Mouse (Mus musculus) forebrain, embryonic 10.5 days (tissue): ENCODE data around the gene Pld5. TPM values are rescaled to one million over a fixed set of nuclear protein-coding genes. Genes with fewer than 3 reads are reported as not detected.

Source experiments
- DNase-seq: peaks from one replicate; pipeline ENCODE4 v3.0.0-alpha.2; 2017; ENCODE audit warnings: low spot score; ENCODE audit errors: extremely low spot score
- H3K27ac ChIP-seq: fragments of 300-500 bp; sonication (generic); 2 replicates; pipeline ENCODE4 v1.5.1; 2016; ENCODE audit warnings: mild to moderate bottlenecking
- H3K27me3 ChIP-seq: fragments of 300-500 bp; sonication (generic); 2 replicates; pipeline ENCODE4 v1.6.1; 2016; ENCODE audit warnings: mild to moderate bottlenecking; ENCODE audit not compliant: poor library complexity, severe bottlenecking
- H3K36me3 ChIP-seq: fragments of 300-500 bp; sonication (generic); replicated peaks from 2 replicates; pipeline ENCODE4 v1.6.1; 2016; ENCODE audit warnings: mild to moderate bottlenecking, moderate library complexity
- H3K4me1 ChIP-seq: fragments of 300-500 bp; sonication (generic); 2 replicates; pipeline ENCODE4 v1.6.1; 2016
- H3K4me3 ChIP-seq: fragments of 300-500 bp; sonication (generic); 2 replicates; pipeline ENCODE4 v1.5.1; 2016; ENCODE audit warnings: mild to moderate bottlenecking, moderate library complexity
- H3K9me3 ChIP-seq: fragments of 300-500 bp; sonication (generic); 2 replicates; pipeline ENCODE4 v1.6.1; 2016; ENCODE audit warnings: mild to moderate bottlenecking, moderate library complexity
- WGBS: fragments of 180-500 bp; shearing (Covaris S2); methylation state at CpG from one replicate; pipeline ENCODE4 v1.1.7; 2016; 5-methylcytosine and 5-hydroxymethylcytosine counted together
- polyA plus RNA-seq: library from polyadenylated mRNA; unstranded; fragments of >200 nt; fragmentation: Nextera tagmentation; extraction: Ambion mirVana; gene quantifications from 2 replicates; pipeline ENCODE4 v1.2.1, GENCODE M21; 2016

Gene Pld5
- polyA plus RNA-seq, 1 experiment from 2014 or later: 0.60 TPM

- WGBS: 86% methylated on average over 1 of the region's 1 CpGs
- H3K27ac ChIP-seq: no peak overlapping the region
- no peak overlapping the region for H3K4me3 ChIP-seq
These were observed 199.7 kb downstream of the Pld5 start for GRCm38 (mm10) chr1:176075409-176075808.

GRCm38 (mm10) chr1:176074526-176074925 lies 200.6 kb downstream of the Pld5 start:
- Histone ChIP-seq H3K36me3 (no peaks in the 10 kb centered on the region), H3K27ac (no peak overlapping the region), H3K4me1 (peaks cover 21% of the 10 kb centered on the region), H3K9me3 (no peaks in the 10 kb centered on the region), H3K27me3 (no peaks in the 10 kb centered on the region), H3K4me3 (no peak overlapping the region)
- WGBS: 88% methylated on average over 5 of the region's 5 CpGs
- DNase-seq: no peak

More at GRCm38 (mm10) chr1:176075409-176075808, 199.7 kb downstream of the Pld5 start:
- DNase-seq: no peak
- Histone ChIP-seq H3K4me1 (peaks cover 21% of the 10 kb centered on the region), H3K36me3 (no peaks in the 10 kb centered on the region), H3K27me3 (no peaks in the 10 kb centered on the region), H3K9me3 (no peaks in the 10 kb centered on the region)

- DNase-seq: no peak
- H3K9me3 ChIP-seq: no peaks in the 10 kb centered on the region
- H3K27ac ChIP-seq: no peak overlapping the region
- no peaks in the 10 kb centered on the region for H3K27me3 ChIP-seq
- H3K4me1 ChIP-seq: no peaks in the 10 kb centered on the region
- H3K4me3 ChIP-seq: no peak overlapping the region
- H3K36me3 ChIP-seq: no peaks in the 10 kb centered on the region
These were observed 209.8 kb downstream of the Pld5 start for GRCm38 (mm10) chr1:176065281-176065680.

- no peak overlapping the region for H3K27ac ChIP-seq
- H3K4me1 ChIP-seq: no peaks in the 10 kb centered on the region
- no peaks in the 10 kb centered on the region for H3K36me3 ChIP-seq
- no peaks in the 10 kb centered on the region for H3K27me3 ChIP-seq
- no peak for DNase-seq
- H3K9me3 ChIP-seq: no peaks in the 10 kb centered on the region
- H3K4me3 ChIP-seq: no peak overlapping the region
These were observed 210.6 kb downstream of the Pld5 start for GRCm38 (mm10) chr1:176064471-176064870.

GRCm38 (mm10) chr1:176053653-176054052 lies 221.5 kb downstream of the Pld5 start:
- H3K27me3 ChIP-seq: no peaks in the 10 kb centered on the region
- no peak overlapping the region for H3K4me3 ChIP-seq
- no peaks in the 10 kb centered on the region for H3K4me1 ChIP-seq
- H3K36me3 ChIP-seq: no peaks in the 10 kb centered on the region
- H3K27ac ChIP-seq: no peak overlapping the region
- H3K9me3 ChIP-seq: no peaks in the 10 kb centered on the region
- DNase-seq: no peak
- 74% methylated on average over 1 of the region's 1 CpGs for WGBS

GRCm38 (mm10) chr1:176046995-176047394 lies 228.1 kb downstream of the Pld5 start:
- no peaks in the 10 kb centered on the region for H3K9me3 ChIP-seq
- no peaks in the 10 kb centered on the region for H3K36me3 ChIP-seq
- WGBS: 90% methylated on average over 5 of the region's 5 CpGs
- H3K27ac ChIP-seq: no peak overlapping the region
- DNase-seq: no peak
- no peaks in the 10 kb centered on the region for H3K4me1 ChIP-seq
- no peaks in the 10 kb centered on the region for H3K27me3 ChIP-seq
- no peak overlapping the region for H3K4me3 ChIP-seq

GRCm38 (mm10) chr1:176046375-176046774 lies 228.7 kb downstream of the Pld5 start:
- Histone ChIP-seq H3K36me3 (no peaks in the 10 kb centered on the region), H3K4me3 (no peak overlapping the region), H3K4me1 (no peaks in the 10 kb centered on the region), H3K27me3 (no peaks in the 10 kb centered on the region), H3K27ac (no peak overlapping the region), H3K9me3 (no peaks in the 10 kb centered on the region)
- DNase-seq: no peak
- WGBS: 96% methylated on average over 1 of the region's 1 CpGs

GRCm38 (mm10) chr1:176043056-176043455 lies 232.1 kb downstream of the Pld5 start:
- Histone ChIP-seq H3K4me1 (peaks cover 14% of the 10 kb centered on the region), H3K27me3 (no peaks in the 10 kb centered on the region), H3K36me3 (no peaks in the 10 kb centered on the region), H3K27ac (no peak overlapping the region), H3K9me3 (no peaks in the 10 kb centered on the region), H3K4me3 (no peak overlapping the region)
- DNase-seq: no peak
- 94% methylated on average over 4 of the region's 4 CpGs for WGBS

- WGBS: 46% methylated on average over 3 of the region's 3 CpGs
- H3K4me1 ChIP-seq: peaks cover 40% of the 10 kb centered on the region
- H3K4me3 ChIP-seq: no peak overlapping the region
- no peaks in the 10 kb centered on the region for H3K9me3 ChIP-seq
- H3K27ac ChIP-seq: no peak overlapping the region
- DNase-seq: no peak
- H3K27me3 ChIP-seq: no peaks in the 10 kb centered on the region
- no peaks in the 10 kb centered on the region for H3K36me3 ChIP-seq
These were observed 235.2 kb downstream of the Pld5 start for GRCm38 (mm10) chr1:176039923-176040322.

- Histone ChIP-seq H3K36me3 (no peaks in the 10 kb centered on the region), H3K4me1 (peaks cover 40% of the 10 kb centered on the region), H3K9me3 (no peaks in the 10 kb centered on the region), H3K27me3 (no peaks in the 10 kb centered on the region), H3K4me3 (no peak overlapping the region), H3K27ac (no peak overlapping the region)
- 48% methylated on average over 3 of the region's 3 CpGs for WGBS
- no peak for DNase-seq
These were observed 239.1 kb downstream of the Pld5 start for GRCm38 (mm10) chr1:176036028-176036427.

- no peaks in the 10 kb centered on the region for H3K36me3 ChIP-seq
- H3K9me3 ChIP-seq: no peaks in the 10 kb centered on the region
- H3K27ac ChIP-seq: no peak overlapping the region
- H3K4me1 ChIP-seq: peaks cover 36% of the 10 kb centered on the region
- no peak overlapping the region for H3K4me3 ChIP-seq
- no peak for DNase-seq
- no peaks in the 10 kb centered on the region for H3K27me3 ChIP-seq
- 87% methylated on average over 6 of the region's 6 CpGs for WGBS
These were observed 240.4 kb downstream of the Pld5 start for GRCm38 (mm10) chr1:176034699-176035098.

GRCm38 (mm10) chr1:176033698-176034097 lies 241.4 kb downstream of the Pld5 start:
- Histone ChIP-seq H3K9me3 (no peaks in the 10 kb centered on the region), H3K4me1 (peaks cover 29% of the 10 kb centered on the region), H3K27ac (no peak overlapping the region), H3K4me3 (no peak overlapping the region), H3K36me3 (no peaks in the 10 kb centered on the region), H3K27me3 (no peaks in the 10 kb centered on the region)
- 86% methylated on average over 5 of the region's 5 CpGs for WGBS
- DNase-seq: no peak

- Histone ChIP-seq H3K36me3 (no peaks in the 10 kb centered on the region), H3K27ac (no peak overlapping the region), H3K9me3 (no peaks in the 10 kb centered on the region), H3K4me3 (no peak overlapping the region), H3K4me1 (peaks cover 6% of the 10 kb centered on the region; the same call in 1 of the 2 replicates), H3K27me3 (no peaks in the 10 kb centered on the region)
- no peak for DNase-seq
- WGBS: 96% methylated on average over 1 of the region's 1 CpGs
These were observed 246.0 kb downstream of the Pld5 start for GRCm38 (mm10) chr1:176029063-176029462.

GRCm38 (mm10) chr1:176028397-176028796 lies 246.7 kb downstream of the Pld5 start:
- Histone ChIP-seq H3K9me3 (no peaks in the 10 kb centered on the region), H3K27me3 (no peaks in the 10 kb centered on the region), H3K27ac (no peak overlapping the region), H3K4me3 (no peak overlapping the region), H3K4me1 (peaks cover 6% of the 10 kb centered on the region; the same call in 1 of the 2 replicates), H3K36me3 (no peaks in the 10 kb centered on the region)
- DNase-seq: no peak
- 66% methylated on average over 3 of the region's 3 CpGs for WGBS
